Mouse (Mus musculus) heart, embryonic 14.5 days (tissue): ENCODE results near the gene Plekhg3. TPM values are rescaled to one million over a fixed set of nuclear protein-coding genes. Genes with fewer than 3 reads are reported as not detected.
A peak's percentile ranks its signal among the peaks of the same experiment; 100 is the strongest.

Experiments used
- ATAC-seq: fragments of 200-750 bp; cut with Nextera tagmentation; 2 replicates; pipeline ENCODE4 v1.8.0; 2017; ENCODE audit warnings: low read depth, moderate TSS enrichment; ENCODE audit not compliant: insufficient number of reproducible peaks, insufficient read depth, low FRiP score
- H3K27ac ChIP-seq, 2 experiments: fragments of 200-500 bp in 1 of 2; fragments of 300-500 bp in 1 of 2; sonication (generic) in 1 of 2; replicated peaks in 1 of 2; 2 replicates each; pipeline ENCODE4 v1.5.1; 2012 to 2014; ENCODE audit warnings: low read depth in 2 of 2, low read length in 2 of 2, control low read depth in 1 of 2, mild to moderate bottlenecking in 1 of 2, mixed read lengths in 1 of 2; ENCODE audit not compliant: control insufficient read depth in 1 of 2, insufficient read depth in 1 of 2
- H3K27me3 ChIP-seq: fragments of 300-500 bp; sonication (generic); 2 replicates; pipeline ENCODE4 v1.6.1; 2014; ENCODE audit warnings: mild to moderate bottlenecking, low read length, control low read depth; ENCODE audit not compliant: control insufficient read depth, insufficient read depth
- H3K36me3 ChIP-seq: fragments of 300-500 bp; sonication (generic); 2 replicates; pipeline ENCODE4 v1.6.1; 2014; ENCODE audit warnings: mild to moderate bottlenecking, control low read depth, low read length, mixed read lengths; ENCODE audit not compliant: control insufficient read depth, insufficient read depth
- H3K4me1 ChIP-seq, 2 experiments: fragments of 200-500 bp in 1 of 2; fragments of 300-500 bp in 1 of 2; sonication (generic) in 1 of 2; 2 replicates each; pipeline ENCODE4 v1.6.1; 2012 to 2014; ENCODE audit warnings: low read length in 2 of 2, control low read depth in 1 of 2, mixed read lengths in 1 of 2; ENCODE audit not compliant: control insufficient read depth in 2 of 2, insufficient read depth in 2 of 2
- H3K4me2 ChIP-seq: fragments of 300-500 bp; sonication (generic); 2 replicates; pipeline ENCODE4 v1.6.1; 2014; ENCODE audit warnings: mild to moderate bottlenecking, low read length
- H3K4me3 ChIP-seq, 2 experiments: fragments of 200-500 bp in 1 of 2; fragments of 300-500 bp in 1 of 2; sonication (generic) in 1 of 2; 2 replicates each; pipeline ENCODE4 v1.5.1; 2012 to 2014; ENCODE audit warnings: low read length in 2 of 2, mild to moderate bottlenecking in 2 of 2, control low read depth in 1 of 2, low read depth in 1 of 2, moderate library complexity in 1 of 2; ENCODE audit not compliant: control insufficient read depth in 1 of 2, insufficient read depth in 1 of 2
- H3K9ac ChIP-seq: fragments of 300-500 bp; sonication (generic); 2 replicates; pipeline ENCODE4 v1.6.1; 2014; ENCODE audit warnings: mild to moderate bottlenecking, low read length
- H3K9me3 ChIP-seq: fragments of 300-500 bp; sonication (generic); 2 replicates; pipeline ENCODE4 v1.6.1; 2016; ENCODE audit warnings: low read length, control low read depth; ENCODE audit not compliant: control insufficient read depth
- WGBS: fragments of 180-500 bp; shearing (Covaris S2); extraction: QIAGEN DNeasy Blood & Tissue Kit; methylation state at CpG from one replicate; pipeline ENCODE4 v1.1.7; 2014; 5-methylcytosine and 5-hydroxymethylcytosine counted together
- polyA plus RNA-seq: library from polyadenylated mRNA; unstranded; fragments of >200 nt; fragmentation: Nextera tagmentation; extraction: Ambion mirVana; gene quantifications from 2 replicates; pipeline ENCODE4 v1.2.1, GENCODE M21; 2014

Plekhg3 gene
- polyA plus RNA-seq, 1 experiment from 2014 or later, result 7.5 TPM

DNA sequence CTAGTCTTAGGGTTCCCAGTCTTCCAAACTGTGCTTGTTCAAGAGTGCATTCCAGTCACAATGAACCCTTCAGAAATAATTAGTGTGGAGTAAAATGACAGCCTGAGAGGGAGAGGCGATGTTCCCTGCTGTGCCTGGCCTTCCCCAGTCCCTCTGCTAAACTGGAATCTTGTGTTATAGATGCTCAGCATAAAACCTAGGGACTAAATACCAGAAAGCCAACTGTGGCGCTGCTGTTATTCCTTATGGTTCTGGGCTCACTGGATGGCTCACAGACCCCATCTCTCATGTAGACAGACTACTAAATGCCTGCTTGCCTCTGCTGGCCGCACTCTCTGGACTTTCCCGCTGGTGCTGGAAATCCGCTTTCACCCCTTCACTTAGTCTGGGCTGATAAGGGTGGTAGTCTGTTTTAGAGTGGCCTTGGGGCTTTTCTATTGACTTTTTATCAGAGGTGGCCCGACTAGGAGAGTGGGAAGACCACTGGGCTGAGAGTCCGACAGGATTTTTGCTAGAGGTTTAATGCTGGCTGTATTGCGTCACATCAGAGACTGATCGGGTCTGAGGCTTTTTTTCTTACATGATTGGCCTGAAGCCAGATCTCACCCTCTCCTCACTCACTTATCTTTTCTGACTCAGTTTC, 4.1 kb downstream of the Plekhg3 start:
- H3K4me3 ChIP-seq, result peak overlapping the region; percentile 78 to 83
- 4% methylated on average over 9 of the region's 9 CpGs for WGBS
- H3K4me2 ChIP-seq, result peak overlapping the region; percentile 91
- H3K9ac ChIP-seq, result peak overlapping the region; percentile 93
- no peaks in the 10 kb centered on the region for H3K36me3 ChIP-seq
- H3K4me1 ChIP-seq, result peaks cover 32 to 46% of the 10 kb centered on the region in 2 experiments
- H3K27me3 ChIP-seq, result peaks cover 13% of the 10 kb centered on the region; the same call in 1 of the 2 replicates
- peak overlapping the region; percentile 78 to 91 for H3K27ac ChIP-seq
- no peak for ATAC-seq
- no peaks in the 10 kb centered on the region for H3K9me3 ChIP-seq

GRCm38 (mm10) chr12:76535471-76535900, 4.8 kb downstream of the Plekhg3 start:
- Histone ChIP-seq H3K36me3 (no peaks in the 10 kb centered on the region), H3K27me3 (peaks cover 13% of the 10 kb centered on the region; the same call in 1 of the 2 replicates), H3K4me1 (peaks cover 32 to 46% of the 10 kb centered on the region in 2 experiments), H3K4me2 (peak overlapping the region; percentile 91), H3K27ac (peak overlapping the region; percentile 28 to 91; a peak in 2 of 4 replicates), H3K9ac (peak overlapping the region; percentile 93), H3K9me3 (no peaks in the 10 kb centered on the region), H3K4me3 (peak overlapping the region; percentile 7 to 83)
- ATAC-seq, result no peak
- 37% methylated on average over 9 of the region's 9 CpGs for WGBS

- Histone ChIP-seq H3K27ac (peak overlapping the region; percentile 42 to 91), H3K4me1 (peaks cover 36 to 52% of the 10 kb centered on the region in 2 experiments), H3K27me3 (peaks cover 8% of the 10 kb centered on the region; the same call in 1 of the 2 replicates), H3K9ac (peak overlapping the region; percentile 93), H3K4me2 (peak overlapping the region; percentile 91), H3K4me3 (no peak overlapping the region), H3K36me3 (no peaks in the 10 kb centered on the region), H3K9me3 (no peaks in the 10 kb centered on the region)
- 39% methylated on average over 8 of the region's 8 CpGs for WGBS
- ATAC-seq, result no peak
These were observed 6.0 kb downstream of the Plekhg3 start for GRCm38 (mm10) chr12:76536591-76537153.

DNA sequence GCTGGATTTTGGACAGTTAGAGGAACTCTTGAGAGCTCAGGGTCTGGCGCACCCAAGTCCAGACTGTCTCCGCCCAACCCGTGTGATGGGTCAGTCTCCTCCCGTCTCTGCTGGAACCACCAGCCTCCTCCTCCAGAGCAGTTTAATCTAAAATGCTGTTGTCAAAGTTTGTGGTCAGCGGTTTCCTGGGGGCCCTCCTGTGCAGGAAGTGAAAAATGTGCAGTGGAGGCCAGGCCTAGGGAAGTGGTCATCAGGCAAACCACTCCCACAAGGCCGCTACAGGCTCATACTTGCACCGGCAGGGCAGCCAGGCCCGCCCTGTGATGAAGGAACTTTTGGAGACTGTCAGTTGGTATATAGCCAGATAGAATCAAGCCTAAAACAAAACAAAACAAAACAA, 6.7 kb downstream of the Plekhg3 start:
- Histone ChIP-seq H3K9me3 (no peaks in the 10 kb centered on the region), H3K4me3 (no peak overlapping the region), H3K27me3 (no peaks in the 10 kb centered on the region), H3K27ac (peak overlapping the region in 1 of 2 experiments; percentile 91; a peak in 3 of 4 replicates), H3K36me3 (no peaks in the 10 kb centered on the region), H3K9ac (no peak overlapping the region), H3K4me1 (peaks cover 32 to 48% of the 10 kb centered on the region in 2 experiments), H3K4me2 (peak overlapping the region; percentile 91; the same call in 1 of the 2 replicates)
- no peak for ATAC-seq
- whole genome bisulfite sequencing, result 75% methylated on average over 8 of the region's 8 CpGs

GRCm38 (mm10) chr12:76540169-76540568, 9.5 kb downstream of the Plekhg3 start:
- ATAC-seq, result no peak
- H3K4me3 ChIP-seq, result no peak overlapping the region
- no peak overlapping the region for H3K4me2 ChIP-seq
- H3K36me3 ChIP-seq, result no peaks in the 10 kb centered on the region
- WGBS, result 90% methylated on average over 3 of the region's 3 CpGs
- H3K9ac ChIP-seq, result no peak overlapping the region
- no peaks in the 10 kb centered on the region for H3K9me3 ChIP-seq
- H3K27ac ChIP-seq, result no peak overlapping the region
- peaks cover 29 to 35% of the 10 kb centered on the region in 2 experiments for H3K4me1 ChIP-seq
- H3K27me3 ChIP-seq, result no peaks in the 10 kb centered on the region

DNA sequence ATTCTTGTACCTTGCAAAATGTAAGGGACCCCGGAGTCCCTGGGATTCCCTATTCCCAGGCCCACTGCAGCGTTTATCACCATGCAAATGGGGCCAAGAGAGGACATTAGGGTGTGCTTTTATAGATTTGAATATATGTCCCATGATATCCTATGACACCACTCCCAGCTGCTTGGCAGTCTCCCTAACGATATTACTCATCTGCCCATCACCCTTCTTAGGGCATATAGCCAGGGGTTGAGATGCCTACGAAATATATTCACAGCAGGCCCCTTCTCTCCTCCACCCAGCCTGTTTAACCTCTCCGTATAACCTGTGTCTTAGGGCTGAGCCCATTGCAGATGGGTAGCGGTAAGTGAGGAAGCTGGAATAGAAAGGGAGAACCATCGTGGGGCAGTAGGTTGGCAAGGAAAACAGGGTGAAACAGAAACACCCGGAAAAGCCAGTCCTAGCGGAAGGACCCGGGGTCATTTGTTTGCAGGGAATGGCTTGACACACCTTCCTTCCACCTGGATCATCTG, 10.1 kb downstream of the Plekhg3 start:
- Histone ChIP-seq H3K9me3 (no peaks in the 10 kb centered on the region), H3K4me3 (no peak overlapping the region), H3K4me1 (peaks cover 27 to 35% of the 10 kb centered on the region in 2 experiments), H3K36me3 (no peaks in the 10 kb centered on the region), H3K9ac (no peak overlapping the region), H3K27ac (no peak overlapping the region), H3K4me2 (no peak overlapping the region), H3K27me3 (no peaks in the 10 kb centered on the region)
- no peak for ATAC-seq
- WGBS, result 75% methylated on average over 10 of the region's 10 CpGs

GRCm38 (mm10) chr12:76541475-76541874, 10.8 kb downstream of the Plekhg3 start:
- 36% methylated on average over 8 of the region's 8 CpGs for WGBS
- H3K9ac ChIP-seq, result no peak overlapping the region
- H3K4me2 ChIP-seq, result peak overlapping the region; percentile 13; the same call in 1 of the 2 replicates

More at GRCm38 (mm10) chr12:76541475-76541874, 10.8 kb downstream of the Plekhg3 start:
- no peaks in the 10 kb centered on the region for H3K36me3 ChIP-seq
- H3K27me3 ChIP-seq, result no peaks in the 10 kb centered on the region
- no peak overlapping the region for H3K27ac ChIP-seq
- H3K4me1 ChIP-seq, result peaks cover 29 to 35% of the 10 kb centered on the region in 2 experiments
- no peak for ATAC-seq
- no peak overlapping the region for H3K4me3 ChIP-seq
- H3K9me3 ChIP-seq, result no peaks in the 10 kb centered on the region
